Mouse (Mus musculus): ENCODE measurements at regions not wholly inside any gene's neighbourhood (a gene's known extent, or its start where the extent isn't known, plus 50 kb on each side); places are given as distances from the start of the nearest gene placed in this dataset.

DNA sequence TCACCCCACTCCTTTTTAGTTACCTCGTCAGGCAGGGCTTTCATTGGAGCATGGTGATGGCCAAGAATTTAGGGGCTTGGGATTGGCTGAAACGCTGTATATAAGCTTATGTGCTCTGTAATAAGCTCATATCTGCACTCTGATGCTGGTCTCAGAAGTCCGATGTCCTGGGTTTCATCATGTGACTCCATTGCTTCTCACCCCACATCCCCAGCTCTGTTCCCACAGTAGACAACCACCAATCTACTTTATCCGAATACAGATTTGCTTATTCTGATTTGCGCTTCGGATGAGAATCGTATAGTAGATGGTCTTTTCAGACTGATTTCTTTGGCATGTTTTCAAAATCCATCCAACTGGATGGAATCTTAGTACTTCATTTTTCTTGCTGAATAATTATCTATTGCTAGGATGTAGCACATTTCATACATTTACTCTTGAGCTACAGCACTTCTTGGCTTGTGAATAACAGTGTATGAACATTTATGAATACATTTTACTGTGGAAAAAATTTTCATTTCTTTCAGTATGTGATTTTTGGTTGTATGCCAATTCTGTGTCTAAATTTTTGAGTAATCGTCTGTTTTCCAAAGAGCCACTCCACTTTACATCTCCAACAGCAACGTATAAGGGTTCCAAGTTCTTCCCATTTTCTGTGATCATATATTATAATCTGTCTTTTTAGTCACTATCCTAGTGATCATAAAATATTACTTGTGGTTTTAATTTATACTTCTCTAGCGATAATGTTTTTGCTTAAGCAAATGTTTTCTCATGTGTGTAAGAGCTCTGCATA is 185.7 kb downstream of the Hace1 start:
- DNase-seq (ENCODE audit: extremely low read depth, insufficient read length, low spot score), result no peak

DNA sequence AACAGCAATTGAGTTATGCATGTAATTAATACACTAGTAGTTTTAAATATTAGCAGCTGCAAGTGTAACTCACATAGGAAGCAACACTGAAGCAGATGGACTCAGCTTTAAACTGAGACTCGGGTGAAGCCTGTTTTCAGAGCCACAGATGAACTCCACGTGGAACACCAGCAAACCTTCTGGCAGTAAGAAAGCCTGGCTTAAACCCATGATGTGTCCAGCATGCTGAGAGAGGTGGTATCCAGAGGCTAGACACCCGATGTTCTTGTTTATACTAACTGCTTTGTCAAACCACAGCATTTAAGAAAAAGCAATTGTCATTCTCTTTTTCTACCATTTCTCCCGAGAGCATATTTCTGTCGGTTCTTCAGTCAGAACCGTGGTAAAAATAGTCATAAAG is 202.1 kb downstream of the Hace1 start:
- DNase-seq (ENCODE audit: extremely low read depth, insufficient read length, low spot score), result no peak

DNA sequence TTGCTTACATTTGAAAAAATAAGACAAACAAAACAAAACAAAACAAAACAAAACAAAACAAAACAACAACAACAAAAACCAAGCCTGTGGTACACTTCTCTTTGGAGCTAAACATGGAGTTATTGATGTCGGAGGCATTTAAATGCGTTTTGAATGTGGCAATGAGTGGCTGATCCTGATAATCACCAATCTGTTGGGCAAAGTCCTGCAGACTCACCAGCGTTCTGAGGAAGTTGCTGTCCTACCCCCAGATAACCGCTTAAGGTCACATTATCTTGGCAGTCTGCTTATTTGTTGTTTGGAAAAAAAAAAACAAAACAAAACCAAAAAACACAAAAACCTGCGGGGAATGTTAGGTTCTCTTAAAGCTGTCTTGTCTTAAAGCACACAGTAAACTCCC is 205.4 kb downstream of the Hace1 start:
- DNase-seq (ENCODE audit: extremely low read depth, insufficient read length, low spot score), result no peak

DNA sequence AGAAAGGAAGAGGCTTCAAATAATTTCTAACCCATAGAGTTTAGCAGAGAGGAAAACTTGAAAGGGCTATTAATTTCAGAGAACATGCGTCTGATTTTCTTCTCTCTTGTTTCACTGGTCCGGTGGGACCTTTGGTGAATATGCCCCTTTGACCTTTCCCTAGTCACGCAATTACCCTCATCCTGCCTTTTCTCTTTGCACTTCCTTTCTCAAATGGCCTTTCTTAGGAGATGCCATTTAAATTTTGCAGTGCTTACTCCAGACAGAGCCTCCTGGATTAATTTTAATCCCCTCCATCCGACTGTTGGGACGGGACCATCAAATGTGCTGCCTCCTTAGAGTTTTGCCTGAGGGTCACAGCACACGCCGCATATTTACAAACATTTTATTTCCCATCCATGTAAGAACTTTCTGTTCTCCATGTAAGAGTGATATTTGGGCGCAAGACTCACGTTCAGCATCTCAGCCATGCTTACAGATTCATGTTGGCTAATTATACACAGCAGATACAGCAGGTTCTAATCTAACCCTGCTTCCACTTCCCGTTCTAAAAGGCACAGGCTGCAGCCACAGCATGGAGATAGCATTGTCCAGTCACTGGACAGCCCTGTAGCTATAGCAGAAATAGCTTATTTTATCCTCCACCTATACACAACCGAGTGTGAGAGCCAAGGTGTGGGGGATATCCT is 206.0 kb downstream of the Hace1 start:
- DNase-seq (ENCODE audit: extremely low read depth, insufficient read length, low spot score), result no peak

DNA sequence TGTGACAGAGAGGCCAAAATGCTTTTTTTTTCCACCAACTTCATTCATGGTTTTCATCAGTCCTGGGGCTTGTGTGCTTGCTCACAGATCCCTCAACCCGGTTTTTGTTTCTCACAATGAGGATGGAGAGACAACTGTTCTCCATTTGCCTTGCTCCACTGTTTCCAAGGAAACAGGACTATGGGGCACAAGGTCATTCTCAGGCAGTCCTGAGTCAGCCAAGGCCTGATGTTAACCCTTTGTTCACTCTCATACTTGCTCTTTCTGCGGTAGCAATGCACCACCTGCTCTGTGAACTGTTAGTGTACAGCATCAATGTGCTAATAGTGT is 206.5 kb downstream of the Hace1 start:
- DNase-seq (ENCODE audit: extremely low read depth, insufficient read length, low spot score), result no peak

DNA sequence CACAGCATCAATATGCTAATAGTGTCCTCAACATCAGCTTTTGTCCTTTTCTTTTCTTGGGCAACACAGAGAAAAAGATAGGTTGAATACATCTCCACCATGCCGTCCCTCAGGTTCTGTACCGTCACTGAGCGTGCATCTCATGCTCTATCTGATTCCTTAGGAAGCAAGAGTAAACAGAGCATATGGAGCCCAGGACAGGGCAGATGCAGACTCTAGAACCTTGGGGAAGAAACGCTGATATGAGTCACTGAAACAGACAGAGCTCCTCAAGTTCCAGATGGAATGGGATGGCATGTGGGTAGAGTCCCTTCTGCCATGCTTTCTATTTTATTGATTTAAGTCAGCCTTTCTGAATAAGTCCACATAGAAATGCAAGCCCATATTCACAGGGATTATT is 206.9 kb downstream of the Hace1 start:
- DNase-seq (ENCODE audit: extremely low read depth, insufficient read length, low spot score), result no peak

DNA sequence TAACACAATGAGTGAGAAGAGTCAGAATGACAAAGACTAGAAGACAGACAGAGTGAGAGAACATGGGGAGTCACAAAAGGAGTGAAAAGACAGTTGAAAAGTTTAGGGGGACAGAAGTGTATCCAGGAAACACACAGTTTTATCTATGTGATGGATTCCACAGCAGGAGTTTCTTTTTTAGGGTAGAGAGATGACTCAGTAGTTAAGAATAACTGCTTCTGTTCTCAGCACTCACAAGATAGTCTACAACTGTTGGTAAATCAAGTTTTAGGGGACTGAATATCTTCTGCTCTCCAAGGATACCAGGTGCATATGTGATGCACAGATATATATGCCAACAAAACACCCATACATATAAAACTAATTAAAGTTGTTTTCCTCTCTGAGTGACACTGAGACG is 210.7 kb downstream of the Hace1 start:
- no peak for DNase-seq (ENCODE audit: extremely low read depth, insufficient read length, low spot score)

DNA sequence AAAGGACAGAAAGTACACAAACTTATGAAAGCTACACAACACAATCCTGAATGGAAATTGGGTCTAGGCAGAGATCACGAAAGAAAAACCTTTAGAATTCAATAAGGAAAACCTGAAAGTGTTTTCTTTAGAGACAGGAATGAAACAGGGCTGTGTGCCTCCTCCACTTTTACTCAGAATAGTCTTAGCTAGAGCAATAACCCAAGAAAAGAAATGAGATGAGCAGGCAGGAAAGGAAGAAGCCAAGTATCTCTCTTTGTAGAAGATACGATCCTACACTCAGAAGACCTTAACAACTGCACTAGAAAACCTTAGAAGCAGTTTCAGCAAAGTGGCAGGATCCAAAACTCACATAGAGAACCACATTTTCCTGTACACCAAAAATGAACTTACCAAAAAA is 218.0 kb downstream of the Hace1 start:
- no peak for DNase-seq (ENCODE audit: extremely low read depth, insufficient read length, low spot score)

DNA sequence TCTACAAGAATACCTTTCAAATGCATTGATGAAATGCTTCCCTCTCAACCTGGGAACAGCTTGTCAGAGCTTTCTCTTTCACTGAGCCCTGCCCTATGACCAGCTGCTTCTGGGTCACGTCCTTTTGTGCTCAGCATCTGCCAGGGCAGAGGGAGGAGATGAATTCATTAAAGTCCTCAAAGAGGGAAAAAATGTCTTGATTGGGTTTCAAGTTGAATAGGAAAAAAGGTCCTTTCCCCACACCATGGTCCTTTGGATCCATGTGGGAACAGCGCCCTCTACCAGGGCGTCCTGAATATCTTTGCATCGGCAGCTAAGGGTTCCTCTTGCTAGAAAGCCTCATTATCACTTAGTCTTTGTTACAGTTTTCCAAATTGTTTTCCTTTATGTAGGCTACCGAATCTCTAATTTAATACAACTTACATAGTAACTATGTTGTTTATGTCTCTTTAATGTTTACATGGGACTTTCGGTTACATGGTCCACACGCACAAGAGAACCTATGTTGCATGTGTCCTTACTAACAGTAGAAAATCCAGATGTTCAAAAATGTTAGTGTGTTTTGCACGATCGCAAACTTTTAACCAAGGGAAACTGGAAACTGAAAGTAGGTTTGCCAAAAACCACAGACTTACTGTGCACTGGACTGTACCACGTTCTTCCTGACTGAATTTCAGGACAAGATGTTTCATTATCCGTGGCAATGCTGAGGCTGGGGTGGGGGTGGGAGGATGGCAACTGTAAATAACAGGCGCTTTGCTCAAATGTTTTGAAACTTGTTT is 222.6 kb downstream of the Hace1 start:
- no peak for DNase-seq (ENCODE audit: extremely low read depth, insufficient read length, low spot score)

DNA sequence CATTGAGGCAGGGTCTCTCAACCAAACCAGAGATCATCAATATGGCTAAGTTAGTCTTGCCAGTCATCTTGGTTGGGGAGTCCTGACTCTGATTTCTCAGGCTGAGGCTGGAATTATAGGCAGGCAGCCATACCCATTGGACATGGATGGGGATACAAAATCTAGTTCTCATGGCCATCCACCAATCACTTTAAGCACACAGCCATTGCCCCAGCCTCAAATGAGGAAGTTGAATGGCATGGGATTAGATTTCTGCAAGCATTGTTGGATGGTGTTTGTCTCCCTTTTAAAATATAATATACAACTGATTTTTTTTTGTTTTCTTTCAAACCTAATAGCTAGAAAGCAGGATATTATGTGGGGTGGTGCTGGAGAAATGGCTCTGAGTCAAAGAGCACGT is 223.8 kb downstream of the Hace1 start:
- no peak for DNase-seq (ENCODE audit: extremely low read depth, insufficient read length, low spot score)

DNA sequence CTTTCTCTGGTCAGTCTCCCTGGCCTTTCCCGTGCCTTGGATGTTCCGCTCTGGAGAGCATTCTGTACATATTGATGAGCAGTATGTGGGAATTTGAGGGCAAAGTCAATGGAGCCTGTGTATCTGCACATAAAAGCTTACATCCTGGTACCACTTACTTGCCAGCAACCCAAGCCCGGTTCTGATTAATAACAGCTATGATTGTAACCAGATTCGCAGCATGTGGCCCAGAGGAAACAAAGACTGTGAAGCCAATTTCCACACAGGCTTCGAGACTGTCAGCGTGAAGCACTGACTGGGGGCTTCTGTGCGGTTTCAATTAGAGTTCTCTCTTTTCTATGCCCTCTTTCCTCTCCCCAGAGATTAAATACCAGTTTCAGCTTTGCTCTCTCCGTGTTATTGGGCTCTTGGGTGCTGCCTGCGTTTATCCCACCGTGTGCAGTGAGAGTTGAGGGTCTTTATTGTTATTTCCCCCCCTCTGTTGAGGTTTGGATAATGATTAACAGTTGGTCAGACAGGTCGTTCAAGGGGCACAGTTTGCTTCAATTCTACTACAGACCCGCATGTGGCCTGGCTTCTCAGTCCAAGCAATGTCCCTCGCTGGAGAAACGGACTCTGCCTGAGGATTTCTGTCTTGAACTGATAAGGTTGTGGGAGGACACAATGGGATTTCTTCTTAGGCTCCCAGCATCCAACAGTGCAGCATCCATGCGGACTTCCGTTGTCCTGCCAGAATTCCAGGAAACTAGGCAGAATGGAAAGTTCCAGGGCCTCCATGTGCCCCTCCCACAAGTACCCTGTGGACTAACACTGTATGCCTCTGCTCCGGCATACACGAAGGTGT is 229.6 kb downstream of the Hace1 start:
- no peak for DNase-seq (ENCODE audit: extremely low read depth, insufficient read length, low spot score)

DNA sequence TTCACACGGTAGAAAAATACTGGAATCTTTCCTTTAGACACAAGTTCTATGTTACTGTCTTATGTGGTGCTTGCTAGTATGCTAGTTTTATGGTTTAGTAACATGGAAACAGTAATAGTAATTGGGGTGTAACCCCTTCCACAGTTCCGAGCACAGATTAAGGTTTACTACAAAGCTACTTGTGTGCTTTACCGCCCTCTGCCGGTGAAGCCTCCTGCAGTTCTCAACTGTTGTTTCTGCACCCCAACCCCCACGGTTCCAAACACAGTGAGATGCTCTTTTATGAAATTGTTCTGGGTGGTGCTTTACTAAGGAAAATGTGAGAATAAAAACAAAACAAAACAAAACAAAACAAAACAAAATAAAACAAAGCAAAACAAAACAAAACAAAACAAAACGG is 234.3 kb downstream of the Hace1 start:
- DNase-seq (ENCODE audit: extremely low read depth, insufficient read length, low spot score), result no peak

DNA sequence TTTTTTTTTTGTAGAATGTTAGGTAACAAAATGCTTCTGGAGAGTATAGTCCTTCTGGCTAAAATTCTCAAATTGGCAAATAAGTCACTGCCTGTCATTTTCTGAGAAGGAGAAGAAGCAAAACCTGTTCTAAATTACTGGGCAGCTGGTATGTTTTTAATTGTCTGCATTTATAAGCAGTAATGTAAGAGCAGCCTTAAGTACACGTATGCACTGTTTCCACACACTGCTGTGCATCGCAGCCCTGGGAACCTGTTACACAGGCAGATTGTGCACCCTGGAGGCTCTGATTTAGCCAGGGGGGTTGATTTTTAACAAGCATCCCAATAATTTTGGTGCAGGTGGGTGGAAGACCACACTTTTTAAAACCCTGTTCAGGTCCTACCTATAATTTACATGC is 236.2 kb downstream of the Hace1 start:
- DNase-seq (ENCODE audit: extremely low read depth, insufficient read length, low spot score), result no peak

DNA sequence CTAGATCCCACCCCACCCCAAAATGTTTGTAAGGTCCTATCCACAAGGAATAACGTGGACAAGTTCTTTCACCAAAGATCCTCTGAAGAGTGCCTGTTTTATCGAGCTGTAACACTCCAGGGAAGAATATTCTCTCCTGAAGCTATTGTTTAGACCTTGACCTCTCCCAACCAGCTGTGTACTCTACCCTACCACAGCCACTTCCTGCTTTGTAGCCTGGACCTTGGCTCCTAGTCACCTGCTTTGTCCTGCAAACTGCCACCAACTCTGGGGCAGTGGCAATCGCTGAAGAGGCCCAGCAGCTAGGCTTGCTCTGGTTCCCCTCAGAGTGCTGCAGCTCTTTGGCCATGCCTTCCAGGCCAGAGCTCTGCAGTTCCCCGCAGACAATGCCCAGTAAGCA is 239.1 kb downstream of the Hace1 start:
- DNase-seq (ENCODE audit: extremely low read depth, insufficient read length, low spot score), result no peak

DNA sequence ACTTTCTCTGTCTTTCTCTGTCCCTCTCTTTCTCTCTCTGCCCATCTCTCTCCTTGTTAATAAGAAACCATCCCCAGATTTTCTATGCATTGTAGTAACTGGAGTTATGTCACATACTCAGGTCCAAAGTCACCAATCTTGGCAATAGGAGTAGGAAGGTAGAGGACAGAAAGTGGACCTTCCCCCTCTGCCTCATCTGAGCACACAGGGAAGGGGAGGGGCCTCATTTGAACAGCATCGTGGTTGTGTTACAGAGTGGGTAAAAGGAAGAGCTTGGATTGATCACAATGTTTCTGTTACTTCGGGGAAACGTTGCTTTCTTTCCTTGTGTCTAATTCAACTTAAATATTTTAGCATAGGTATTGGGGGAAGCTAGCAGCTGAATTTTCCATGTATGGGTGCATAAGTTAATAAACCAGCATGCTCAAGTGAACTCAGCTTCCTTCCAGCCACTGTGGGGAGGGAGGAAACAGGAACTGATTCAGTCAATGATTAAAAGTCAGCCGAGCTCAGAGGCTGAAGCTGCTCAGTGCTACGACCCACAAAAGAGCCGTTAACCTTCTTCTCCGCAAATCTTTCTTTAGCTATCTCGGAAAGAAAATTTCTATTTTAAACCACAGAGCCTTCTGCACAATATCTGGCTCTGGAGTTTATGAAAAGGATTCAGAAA is 243.5 kb downstream of the Hace1 start:
- DNase-seq (ENCODE audit: extremely low read depth, insufficient read length, low spot score), result no peak

DNA sequence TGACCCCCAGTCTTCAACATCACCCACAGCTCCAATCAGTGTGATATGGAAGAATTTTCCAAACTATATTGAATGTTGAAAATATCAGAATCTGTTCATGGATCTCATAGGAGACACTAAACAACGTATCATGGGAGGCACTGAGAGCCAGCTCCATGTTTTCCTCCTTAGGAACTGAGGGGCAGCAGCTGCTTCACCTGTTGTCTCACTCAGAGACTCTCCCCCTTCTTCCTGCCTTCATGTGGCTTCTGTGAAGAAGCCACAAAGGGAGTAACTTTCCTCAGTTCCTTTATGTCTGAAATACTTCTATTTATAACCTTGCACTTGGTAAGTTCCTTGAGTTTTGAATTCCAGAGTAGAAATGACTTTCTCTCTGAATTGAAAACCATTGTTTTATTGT is 244.6 kb downstream of the Hace1 start:
- no peak for DNase-seq (ENCODE audit: extremely low read depth, insufficient read length, low spot score)

DNA sequence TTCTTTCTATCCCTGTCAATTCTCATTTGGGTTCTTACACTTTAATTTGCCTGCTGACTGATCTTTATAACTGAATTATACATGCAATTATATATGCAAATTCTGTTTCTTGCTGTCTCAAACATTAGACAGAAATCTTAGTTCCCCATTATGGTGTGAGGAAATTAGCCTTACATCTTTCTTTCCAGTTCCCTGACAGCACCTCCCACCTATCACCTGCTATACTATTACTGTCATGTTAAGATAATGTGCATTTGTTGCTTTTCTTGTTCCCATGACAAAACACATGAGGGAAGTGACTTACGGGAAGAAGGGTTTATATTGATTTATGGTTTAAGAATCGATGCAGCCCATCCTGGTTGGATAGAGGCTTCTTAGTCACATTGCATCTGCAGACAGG is 246.0 kb downstream of the Hace1 start:
- DNase-seq (ENCODE audit: extremely low read depth, insufficient read length, low spot score), result no peak

DNA sequence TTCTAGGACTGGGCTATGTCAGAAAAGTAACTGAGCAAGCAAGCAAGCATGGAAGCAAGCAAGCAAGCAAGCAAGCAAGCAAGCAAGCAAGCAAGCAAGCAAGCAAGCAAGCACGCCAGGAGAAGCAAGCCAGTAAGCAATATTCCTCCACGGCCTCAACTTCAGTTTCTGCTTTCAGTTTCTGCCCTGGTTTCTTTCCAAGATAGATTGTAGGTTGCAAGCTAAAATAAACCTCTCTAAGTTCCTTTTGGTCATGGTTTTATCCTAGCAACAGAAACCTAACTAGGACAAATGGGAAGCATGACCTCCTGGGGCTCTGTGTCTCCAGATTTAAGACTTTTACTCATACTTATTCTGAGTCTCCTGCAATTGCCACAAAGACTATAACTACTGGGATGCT is 271.0 kb downstream of the Hace1 start:
- no peak for DNase-seq (ENCODE audit: extremely low read depth, insufficient read length, low spot score)

DNA sequence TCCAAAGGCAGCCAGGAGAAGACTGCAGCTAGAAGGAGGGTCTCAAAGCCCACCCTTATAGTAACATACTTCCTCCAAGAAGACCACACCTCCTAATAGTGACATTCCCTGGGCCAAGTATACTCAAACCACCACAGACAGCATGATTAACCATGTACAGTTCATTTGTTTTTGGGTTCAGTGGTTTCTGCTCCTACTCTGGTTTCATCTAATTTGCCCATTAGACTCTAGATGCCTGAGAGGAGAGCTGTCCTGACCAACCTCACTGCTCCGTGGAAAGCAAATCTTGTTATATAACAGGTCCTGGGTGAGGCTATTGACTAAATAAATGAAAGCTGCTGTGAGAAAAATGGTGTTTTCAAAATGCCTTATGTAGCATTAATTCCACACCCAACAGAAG is 272.2 kb downstream of the Hace1 start:
- DNase-seq (ENCODE audit: extremely low read depth, insufficient read length, low spot score), result no peak

DNA sequence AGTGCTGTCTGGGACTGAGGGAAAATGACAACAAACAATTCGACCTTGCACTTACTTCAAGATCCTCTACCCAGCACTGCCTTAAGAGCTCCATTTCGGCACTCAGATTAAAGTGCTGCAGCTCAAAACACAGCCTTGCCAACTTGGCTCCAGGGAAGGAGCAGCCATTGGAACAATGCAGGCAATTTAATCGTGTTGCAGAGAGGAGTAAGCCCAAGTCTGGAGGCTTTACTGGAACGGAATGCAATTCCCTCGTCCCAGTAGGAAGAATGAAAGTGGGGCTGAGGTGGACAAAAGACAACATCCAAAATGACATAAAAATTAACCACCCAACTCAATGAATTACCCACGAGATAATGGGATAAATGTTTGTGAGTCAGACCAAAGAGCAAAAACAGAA is 273.0 kb downstream of the Hace1 start:
- no peak for DNase-seq (ENCODE audit: extremely low read depth, insufficient read length, low spot score)

Measured in 3134 (cell line).